Mouse (Mus musculus) CH12.LX (cell line): ENCODE results near the gene Flad1.

ENCODE experiments used
- CHD2 ChIP-seq: IDR thresholded peaks from 2 replicates; pipeline ENCODE4 v1.6.1; 2011; ENCODE audit warnings: low read length, improper control_type of control experiment
- KAT2A ChIP-seq: IDR thresholded peaks from 2 replicates; pipeline ENCODE4 v1.6.1; 2012; ENCODE audit warnings: low read length, improper control_type of control experiment, inconsistent platforms; ENCODE audit not compliant: insufficient replicate concordance
- POLR2A ChIP-seq: IDR thresholded peaks from 2 replicates; pipeline ENCODE4 v1.6.1; 2011; ENCODE audit warnings: low read depth, mild to moderate bottlenecking, improper control_type of control experiment, low read length
- RAD21 ChIP-seq: IDR thresholded peaks from 2 replicates; pipeline ENCODE4 v1.6.1; 2011; ENCODE audit warnings: low read depth, mild to moderate bottlenecking, low read length, improper control_type of control experiment, moderate library complexity

DNA sequence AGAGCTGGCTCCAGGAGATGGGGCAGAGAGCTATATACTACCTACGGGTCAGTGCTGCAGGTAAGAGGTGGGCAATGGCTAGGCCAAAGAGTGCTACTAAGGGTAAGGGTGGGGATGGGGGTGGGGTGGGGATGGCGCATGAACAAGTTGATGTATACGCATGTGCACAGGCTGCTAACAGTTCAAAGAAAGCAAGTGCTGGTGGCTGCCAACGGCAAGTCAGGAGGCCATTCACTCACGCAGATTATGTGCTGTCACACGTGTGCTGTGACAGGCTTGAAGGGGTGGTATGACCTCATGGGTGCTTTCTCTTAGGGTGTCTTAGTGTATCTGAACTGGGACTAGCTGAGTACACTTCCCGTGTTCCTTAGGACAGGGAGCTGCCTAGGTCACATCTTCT is 10.3 kb downstream of the Flad1 start:
- no peak for TF ChIP-seq POLR2A
- no peak for TF ChIP-seq KAT2A
- TF ChIP-seq CHD2 = no peak
- TF ChIP-seq RAD21 = no peak
